Mouse (Mus musculus): ENCODE measurements around the gene Slc6a19. TPM values are rescaled to one million over a fixed set of nuclear protein-coding genes. Genes with fewer than 3 reads are reported as not detected.
A peak's percentile ranks its signal among the peaks of the same experiment; 100 is the strongest.

Slc6a19 gene
- 1.2 and 1.4 TPM in 2 replicates for polyA plus RNA-seq (2012; rRNA removed)
- 1.0 and 1.2 TPM in 2 replicates for polyA plus RNA-seq (2014; fragmentation: Nextera tagmentation; extraction: Ambion mirVana)

- 66% methylated on average over 7 of the region's 7 CpGs for WGBS (ENCODE audit: insufficient replicate concordance)
- TF ChIP-seq CTCF (IDR thresholded peaks at IDR 0.05; ENCODE audit: low read depth) (no peak), EP300 (IDR thresholded peaks at IDR 0.05; ENCODE audit: low read depth) (no peak)
- H3K27me3 ChIP-seq (ENCODE audit: control insufficient read depth, insufficient read depth, low read length) = no peaks in the 10 kb centered on the region
- H3K36me3 ChIP-seq (replicated peaks; ENCODE audit: control insufficient read depth, insufficient read depth, low read depth) = no peaks in the 10 kb centered on the region
- ATAC-seq (ENCODE audit: insufficient read depth) (no peak), DNase-seq (ENCODE audit: low read depth in 3 of 3, low spot score in 3 of 3) (no peak)
- H3K4me3 ChIP-seq (ENCODE audit: insufficient read depth in 1 of 2, low read depth in 2 of 2, low read length in 2 of 2) = no peak within 1 kb of the TSS
- no peaks in the 10 kb centered on the region for H3K4me1 ChIP-seq (replicated peaks; ENCODE audit: control insufficient read depth in 2 of 2, insufficient read depth in 2 of 2, low read length in 1 of 2)
- no peak within 1 kb of the TSS for H3K27ac ChIP-seq
- no peaks in the 10 kb centered on the region for H3K9me3 ChIP-seq (ENCODE audit: control insufficient read depth, low read length)
- no peak within 1 kb of the TSS for H3K9ac ChIP-seq (replicated peaks)
- no peak within 1 kb of the TSS for H3K4me2 ChIP-seq (ENCODE audit: low read depth)
These were observed at the start of gene Slc6a19 for GRCm38 (mm10) chr13:73704694-73705325. TSS of gene Slc6a19 (minus strand) at chr13:73704865.

- Histone ChIP-seq H3K9ac (replicated peaks) (no peak overlapping the region), H3K4me3 (ENCODE audit: insufficient read depth in 1 of 2, low read depth in 2 of 2, low read length in 2 of 2) (no peak overlapping the region), H3K4me1 (replicated peaks; ENCODE audit: control insufficient read depth in 2 of 2, insufficient read depth in 2 of 2, low read length in 1 of 2) (peaks cover 0 to 9% of the 10 kb centered on the region in 2 experiments; a peak in 2 of 4 replicates), H3K4me2 (ENCODE audit: low read depth) (no peak overlapping the region), H3K9me3 (ENCODE audit: control insufficient read depth, low read length) (no peaks in the 10 kb centered on the region), H3K27ac (no peak overlapping the region), H3K36me3 (replicated peaks; ENCODE audit: control insufficient read depth, insufficient read depth, low read depth) (no peaks in the 10 kb centered on the region), H3K27me3 (ENCODE audit: control insufficient read depth, insufficient read depth, low read length) (no peaks in the 10 kb centered on the region)
- no peak for ATAC-seq (ENCODE audit: insufficient read depth)
- WGBS (ENCODE audit: insufficient replicate concordance) = 53% methylated on average over 3 of the region's 3 CpGs
- no peak for TF ChIP-seq EP300 (IDR thresholded peaks at IDR 0.05; ENCODE audit: low read depth)
- TF ChIP-seq CTCF (IDR thresholded peaks at IDR 0.05; ENCODE audit: low read depth) = no peak
- no peak for DNase-seq (ENCODE audit: low read depth in 3 of 3, low spot score in 3 of 3)
These were observed 46.6 kb upstream of the Slc6a19 start for GRCm38 (mm10) chr13:73751284-73751683.

- Histone ChIP-seq H3K4me1 (replicated peaks; ENCODE audit: control insufficient read depth in 2 of 2, insufficient read depth in 2 of 2, low read length in 1 of 2) (peaks cover 0 to 3% of the 10 kb centered on the region in 2 experiments; a peak in 1 of 4 replicates), H3K4me2 (ENCODE audit: low read depth) (no peak overlapping the region), H3K27me3 (ENCODE audit: control insufficient read depth, insufficient read depth, low read length) (no peaks in the 10 kb centered on the region), H3K9me3 (ENCODE audit: control insufficient read depth, low read length) (no peaks in the 10 kb centered on the region), H3K9ac (replicated peaks) (no peak overlapping the region), H3K36me3 (replicated peaks; ENCODE audit: control insufficient read depth, insufficient read depth, low read depth) (no peaks in the 10 kb centered on the region), H3K27ac (no peak overlapping the region), H3K4me3 (ENCODE audit: insufficient read depth in 1 of 2, low read depth in 2 of 2, low read length in 2 of 2) (no peak overlapping the region)
- no peak for TF ChIP-seq CTCF (IDR thresholded peaks at IDR 0.05; ENCODE audit: low read depth)
- TF ChIP-seq EP300 (IDR thresholded peaks at IDR 0.05; ENCODE audit: low read depth) = no peak
- ATAC-seq (ENCODE audit: insufficient read depth) (no peak), DNase-seq (ENCODE audit: low read depth in 3 of 3, low spot score in 3 of 3) (no peak)
- 52% methylated on average over 6 of the region's 6 CpGs for whole genome bisulfite sequencing (ENCODE audit: insufficient replicate concordance)
These were observed 45.8 kb upstream of the Slc6a19 start for GRCm38 (mm10) chr13:73750435-73750834.

- Histone ChIP-seq H3K9me3 (ENCODE audit: control insufficient read depth, low read length) (no peaks in the 10 kb centered on the region), H3K4me2 (ENCODE audit: low read depth) (no peak overlapping the region), H3K4me3 (ENCODE audit: insufficient read depth in 1 of 2, low read depth in 2 of 2, low read length in 2 of 2) (no peak overlapping the region), H3K9ac (replicated peaks) (no peak overlapping the region), H3K4me1 (replicated peaks; ENCODE audit: control insufficient read depth in 2 of 2, insufficient read depth in 2 of 2, low read length in 1 of 2) (0 out of 4 replicates have a peak, but pooled peaks cover 0 to 2% of the 10 kb centered on the region in 2 experiments), H3K27me3 (ENCODE audit: control insufficient read depth, insufficient read depth, low read length) (no peaks in the 10 kb centered on the region), H3K36me3 (replicated peaks; ENCODE audit: control insufficient read depth, insufficient read depth, low read depth) (no peaks in the 10 kb centered on the region), H3K27ac (no peak overlapping the region)
- WGBS (ENCODE audit: insufficient replicate concordance) = 18% methylated on average over 15 of the region's 15 CpGs
- DNase-seq (ENCODE audit: low read depth in 3 of 3, low spot score in 3 of 3) = no peak
- TF ChIP-seq EP300 (IDR thresholded peaks at IDR 0.05; ENCODE audit: low read depth) (no peak), CTCF (IDR thresholded peaks at IDR 0.05; ENCODE audit: low read depth) (peak; percentile 60)
- ATAC-seq (ENCODE audit: insufficient read depth) = no peak
These were observed 44.2 kb upstream of the Slc6a19 start for GRCm38 (mm10) chr13:73748663-73749440.

- ATAC-seq (ENCODE audit: insufficient read depth) (no peak), DNase-seq (ENCODE audit: low read depth in 3 of 3, low spot score in 3 of 3) (no peak)
- no peaks in the 10 kb centered on the region for H3K9me3 ChIP-seq (ENCODE audit: control insufficient read depth, low read length)
- no peak overlapping the region for H3K4me3 ChIP-seq (ENCODE audit: insufficient read depth in 1 of 2, low read depth in 2 of 2, low read length in 2 of 2)
- H3K4me1 ChIP-seq (replicated peaks; ENCODE audit: control insufficient read depth in 2 of 2, insufficient read depth in 2 of 2, low read length in 1 of 2) = no peaks in the 10 kb centered on the region
- H3K9ac ChIP-seq (replicated peaks) = no peak overlapping the region
- TF ChIP-seq EP300 (IDR thresholded peaks at IDR 0.05; ENCODE audit: low read depth) (no peak), CTCF (IDR thresholded peaks at IDR 0.05; ENCODE audit: low read depth) (no peak)
- no peaks in the 10 kb centered on the region for H3K27me3 ChIP-seq (ENCODE audit: control insufficient read depth, insufficient read depth, low read length)
- WGBS (ENCODE audit: insufficient replicate concordance) = 44% methylated on average over 3 of the region's 3 CpGs
- no peak overlapping the region for H3K4me2 ChIP-seq (ENCODE audit: low read depth)
- no peaks in the 10 kb centered on the region for H3K36me3 ChIP-seq (replicated peaks; ENCODE audit: control insufficient read depth, insufficient read depth, low read depth)
- no peak overlapping the region for H3K27ac ChIP-seq
These were observed 39.0 kb upstream of the Slc6a19 start for GRCm38 (mm10) chr13:73743662-73744061.

Data from liver, embryonic 14.5 days (tissue).